Mouse (Mus musculus): Measurements from ENCODE around the gene Adamts3.

Adamts3 gene

DNA sequence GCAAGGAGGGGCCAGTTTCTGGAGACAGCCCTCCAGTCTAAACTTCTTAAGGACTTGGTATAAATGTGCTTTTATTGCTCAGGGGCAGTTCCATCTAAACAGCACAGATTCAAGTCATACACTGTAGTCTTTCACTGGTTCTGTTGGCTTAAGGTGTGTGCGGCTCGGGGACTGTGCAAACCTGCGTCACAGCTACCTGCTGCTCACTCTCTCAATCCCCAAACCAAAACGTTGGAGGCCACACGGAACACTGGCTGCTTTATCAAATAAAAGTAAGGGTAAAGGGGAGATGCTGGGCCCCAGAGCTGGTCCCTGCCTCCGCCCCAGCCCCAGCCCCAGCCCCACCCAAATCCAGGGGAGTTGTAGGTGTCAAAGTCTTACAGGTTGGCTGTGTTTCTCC, 66.5 kb downstream of the Adamts3 start:
- DNase-seq (ENCODE audit: low read depth, low spot score), result no peak

DNA sequence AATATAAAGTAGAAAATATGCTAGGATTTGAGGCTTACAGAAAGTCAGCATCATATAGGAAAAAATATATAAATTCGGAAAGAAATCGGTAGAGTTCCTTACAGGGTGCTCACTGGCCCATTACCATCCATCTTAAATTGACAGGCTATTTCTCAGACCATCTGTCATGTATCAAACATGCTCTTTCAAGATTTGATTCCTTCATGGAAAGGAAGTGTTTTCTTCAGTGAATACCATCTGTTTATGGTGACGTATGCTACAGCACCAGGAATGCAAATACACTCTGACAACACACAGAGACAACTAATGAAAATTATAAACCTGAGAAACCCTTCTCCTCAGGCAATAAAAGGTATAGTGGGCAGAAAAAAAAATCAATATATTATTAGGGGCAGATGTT, 68.6 kb downstream of the Adamts3 start:
- no peak for DNase-seq (ENCODE audit: low read depth, low spot score)

DNA sequence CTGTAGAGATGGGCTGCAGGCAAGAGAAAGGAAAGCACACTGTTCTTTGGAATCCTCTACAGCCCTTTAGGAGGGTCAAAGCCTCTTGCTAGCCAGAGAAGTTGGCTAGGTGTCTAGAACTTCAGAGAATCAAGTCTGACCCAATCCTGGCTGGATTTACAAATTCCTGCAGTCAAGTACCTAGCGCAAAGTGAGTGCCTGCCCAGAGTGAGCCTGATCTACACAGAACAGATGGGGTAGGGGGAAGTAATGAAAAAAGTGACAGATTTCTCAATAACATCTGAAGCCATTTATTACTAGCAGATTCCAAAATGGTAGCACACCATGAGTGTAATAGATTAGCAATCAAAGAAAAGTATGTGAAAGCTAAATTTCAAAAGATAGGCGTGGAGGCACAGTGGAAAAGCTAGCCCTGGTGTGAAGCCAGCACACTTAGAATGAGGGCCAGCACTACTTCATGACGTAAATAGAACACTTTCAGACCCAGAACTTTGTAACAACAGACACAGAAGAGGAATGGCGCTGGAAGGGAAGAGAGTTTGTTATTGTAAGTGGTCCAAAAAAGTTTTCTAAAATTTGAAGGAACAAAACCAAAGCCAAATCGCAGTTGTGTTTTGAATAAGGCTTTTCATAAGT, 82.8 kb downstream of the Adamts3 start:
- DNase-seq (ENCODE audit: low read depth, low spot score), result no peak

DNA sequence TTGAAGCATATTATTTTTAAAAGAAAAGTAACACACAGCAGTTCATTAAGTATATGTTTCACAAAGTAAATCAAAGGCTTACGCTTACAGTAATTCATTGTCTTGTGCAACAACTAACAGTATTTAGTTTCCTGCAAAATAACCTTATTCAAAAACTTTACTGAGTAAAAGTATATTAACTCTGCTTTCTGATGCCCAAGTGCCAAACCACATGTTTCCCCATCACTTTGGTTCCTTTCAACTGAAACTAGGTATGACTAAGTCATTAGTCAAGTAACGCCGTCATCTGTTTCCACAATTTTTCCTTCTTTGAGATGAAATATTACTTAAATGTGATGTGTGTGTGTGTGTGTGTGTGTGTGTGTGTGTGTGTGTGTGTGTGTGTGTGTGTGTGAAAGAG, 89.4 kb downstream of the Adamts3 start:
- no peak for DNase-seq (ENCODE audit: low read depth, low spot score)

DNA sequence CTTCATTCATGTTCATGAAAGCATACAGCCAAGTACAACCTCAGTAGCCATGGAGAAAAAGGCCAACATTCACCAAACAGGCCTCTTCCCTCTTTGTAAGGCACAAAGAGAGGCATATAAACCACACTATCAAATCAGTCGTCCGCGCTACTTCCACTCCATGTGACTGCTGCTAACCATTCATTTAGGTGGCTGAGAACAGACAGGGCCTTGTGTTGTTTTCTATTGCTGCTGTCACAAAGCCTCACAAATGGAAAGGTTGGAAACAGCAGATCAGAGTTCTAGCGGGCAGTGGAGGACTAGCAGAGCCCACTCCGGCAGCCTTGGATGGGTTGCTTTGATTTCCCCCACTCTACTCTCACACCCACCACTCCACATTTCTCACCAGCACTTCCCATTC, 98.5 kb downstream of the Adamts3 start:
- DNase-seq (ENCODE audit: low read depth, low spot score), result no peak

DNA sequence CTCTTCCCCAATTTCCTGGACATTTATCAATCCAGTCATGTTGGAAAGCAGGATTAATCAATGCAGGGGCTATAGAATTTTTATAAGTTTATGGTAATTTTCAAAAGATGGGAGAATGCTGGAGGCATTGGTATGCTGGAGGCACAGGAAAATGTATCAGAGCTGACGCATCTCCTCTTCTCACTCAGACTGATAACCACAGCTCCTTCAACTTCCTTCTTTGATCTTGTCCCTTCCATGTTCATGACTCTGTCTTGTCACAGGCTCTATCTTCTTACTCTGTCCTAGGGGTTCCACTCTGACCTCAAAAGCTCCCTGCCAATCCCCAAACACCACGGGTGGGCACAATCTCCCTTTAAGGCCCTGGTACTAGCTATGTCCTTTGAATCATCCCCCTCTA, 103.3 kb downstream of the Adamts3 start:
- DNase-seq (ENCODE audit: low read depth, low spot score), result no peak

DNA sequence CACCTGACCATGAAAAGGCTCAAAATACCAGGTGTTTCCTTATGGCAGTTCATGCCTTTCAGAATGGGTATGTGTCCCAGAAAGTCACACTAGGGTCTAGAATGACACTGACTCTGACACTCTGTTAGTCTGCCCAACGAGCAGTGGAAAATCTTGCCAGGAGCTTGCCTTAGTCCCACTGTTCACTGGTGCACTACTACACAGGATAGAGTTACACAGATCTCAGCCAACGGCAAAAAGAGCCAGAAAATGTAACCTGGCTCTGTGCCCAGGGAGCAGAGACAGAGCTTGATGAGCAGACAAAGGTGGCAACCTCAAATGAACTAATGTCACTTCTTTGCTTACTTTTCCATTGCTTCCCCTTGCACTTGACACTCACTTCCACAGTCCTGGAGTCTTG, 104.5 kb downstream of the Adamts3 start:
- no peak for DNase-seq (ENCODE audit: low read depth, low spot score)

DNA sequence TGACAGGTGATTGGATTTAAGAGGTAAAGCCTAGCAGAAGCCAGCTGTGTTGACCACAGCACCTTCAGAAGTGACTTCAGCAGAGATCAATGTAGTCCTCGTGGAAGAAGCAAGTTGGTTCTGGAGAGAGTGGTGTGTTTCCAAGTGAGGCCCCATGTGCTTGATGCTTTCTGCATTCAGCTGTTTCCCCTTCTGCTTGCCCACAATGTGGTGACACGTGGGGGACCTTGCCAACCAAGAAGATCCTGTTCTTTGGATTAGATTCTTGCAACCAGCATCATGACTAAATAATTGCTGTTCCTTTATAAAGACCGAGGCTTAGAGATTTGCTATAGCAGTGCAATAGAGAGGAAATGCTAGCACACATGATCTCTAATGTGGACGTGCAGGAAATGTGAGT, 105.7 kb downstream of the Adamts3 start:
- DNase-seq (ENCODE audit: low read depth, low spot score), result no peak

DNA sequence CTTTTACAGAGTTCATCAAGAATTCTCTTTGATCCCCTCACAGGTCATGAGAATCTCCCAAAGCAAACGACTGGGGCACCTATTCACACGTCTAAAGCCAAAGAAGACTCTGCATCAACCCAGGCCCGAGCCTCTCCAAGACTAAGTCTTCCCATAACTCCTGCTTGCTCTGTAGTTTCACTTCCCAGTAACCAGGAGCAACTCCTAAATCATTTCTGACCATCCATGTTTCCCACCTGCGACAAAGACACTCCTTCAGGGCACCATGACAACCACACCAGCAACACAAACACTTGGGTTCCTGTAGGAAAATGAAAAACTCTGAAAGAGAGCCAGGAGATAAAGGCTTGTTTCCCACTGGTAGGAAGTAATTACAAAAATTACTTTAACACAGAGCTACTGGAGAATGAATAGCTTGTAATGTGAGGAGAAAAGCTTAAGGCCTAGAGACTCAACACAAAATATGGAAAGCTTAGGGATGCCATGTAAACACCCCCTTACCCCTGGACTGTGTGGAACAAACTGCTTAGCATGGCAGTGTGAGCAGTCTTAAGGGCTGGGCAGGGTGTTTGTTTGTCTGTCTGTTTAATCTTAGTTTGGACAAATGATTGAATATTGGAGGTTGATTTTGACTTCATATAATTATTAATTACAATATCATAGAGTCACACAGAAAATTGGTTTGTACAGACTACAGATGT, 112.3 kb downstream of the Adamts3 start:
- no peak for DNase-seq (ENCODE audit: low read depth, low spot score)

DNA sequence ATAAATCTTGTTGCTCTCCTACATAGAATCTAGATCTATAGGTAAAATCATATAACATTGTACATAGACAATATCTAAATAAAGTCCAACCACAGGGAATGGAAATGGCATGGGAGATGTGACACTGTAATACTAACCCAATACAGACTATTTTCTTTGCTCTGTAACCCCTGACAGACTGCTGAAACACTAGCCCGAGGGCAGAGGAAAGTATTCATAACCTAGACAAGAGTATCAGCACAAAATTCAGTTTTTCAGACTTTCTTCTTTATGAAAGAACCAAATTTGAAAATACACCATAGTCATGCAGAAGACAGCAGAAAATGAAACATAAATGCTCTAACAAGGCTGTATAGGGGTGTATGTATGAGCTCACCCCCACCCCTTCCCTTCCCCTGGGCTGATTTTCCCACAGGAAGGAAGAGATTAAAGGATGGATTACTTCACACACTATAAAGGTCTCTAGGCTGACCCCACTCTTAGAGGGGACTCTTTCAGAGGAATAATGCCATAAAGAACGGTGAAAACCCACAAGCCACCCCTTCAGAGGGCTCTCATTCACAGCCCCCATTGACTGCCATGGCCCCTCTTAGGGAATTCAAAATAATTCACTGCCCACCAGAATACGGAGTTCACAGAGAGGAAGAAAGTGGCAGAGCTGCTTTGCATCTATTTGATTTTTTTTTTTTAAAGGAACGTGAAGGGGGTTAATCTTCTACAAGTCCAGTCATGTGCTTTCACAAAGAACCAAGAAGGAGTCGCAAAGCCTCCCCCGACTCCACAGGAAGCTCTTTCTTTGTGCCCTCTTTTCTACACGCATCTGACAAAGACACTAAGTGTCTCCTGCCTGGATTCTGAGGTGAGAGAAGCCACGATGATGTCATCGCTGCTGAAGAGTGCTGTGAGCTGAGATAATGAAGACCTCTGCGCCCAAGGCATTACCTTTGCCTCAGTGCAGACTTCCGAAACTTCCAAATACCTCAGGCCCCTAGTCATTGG, 119.6 kb downstream of the Adamts3 start:
- no peak for DNase-seq (ENCODE audit: low read depth, low spot score)

DNA sequence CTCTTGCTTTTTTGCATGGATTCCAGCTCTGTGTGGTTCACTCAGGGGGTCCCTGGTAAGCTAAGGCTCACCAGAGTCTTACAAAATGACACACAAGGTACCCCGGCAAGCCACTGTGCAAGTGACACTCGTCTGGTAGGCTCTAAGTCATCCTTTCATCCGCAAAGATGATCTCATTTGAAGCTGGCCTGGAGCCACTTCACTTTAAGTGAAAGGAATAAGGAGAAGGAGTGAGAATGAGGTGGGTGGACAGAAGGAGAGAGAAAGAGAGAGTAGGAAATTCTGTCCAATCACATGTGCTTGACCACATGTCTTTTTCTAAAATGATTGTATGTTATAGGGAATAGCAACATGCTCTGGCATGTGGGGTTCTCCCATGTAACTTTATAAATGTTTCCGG, 122.8 kb downstream of the Adamts3 start:
- no peak for DNase-seq (ENCODE audit: low read depth, low spot score)

DNA sequence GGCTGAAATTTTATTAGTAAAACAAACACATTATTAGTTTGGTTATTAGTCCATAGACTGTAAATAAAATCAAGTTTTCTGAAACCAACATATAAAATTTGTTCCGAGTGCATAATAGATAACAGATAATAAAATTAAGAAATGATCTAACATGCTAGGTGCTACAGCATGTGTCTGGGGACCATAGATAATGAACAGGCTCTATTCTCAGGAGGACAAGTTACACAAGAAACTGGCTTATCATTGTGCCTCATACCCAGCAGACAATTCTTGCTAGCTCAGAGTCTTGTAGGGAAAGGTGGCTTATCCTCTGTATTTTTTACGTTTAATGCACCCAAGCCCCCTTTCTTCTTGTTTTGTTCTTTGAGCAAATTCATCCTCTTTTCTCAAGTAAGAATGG, 131.3 kb downstream of the Adamts3 start:
- DNase-seq (ENCODE audit: low read depth, low spot score), result no peak

DNA sequence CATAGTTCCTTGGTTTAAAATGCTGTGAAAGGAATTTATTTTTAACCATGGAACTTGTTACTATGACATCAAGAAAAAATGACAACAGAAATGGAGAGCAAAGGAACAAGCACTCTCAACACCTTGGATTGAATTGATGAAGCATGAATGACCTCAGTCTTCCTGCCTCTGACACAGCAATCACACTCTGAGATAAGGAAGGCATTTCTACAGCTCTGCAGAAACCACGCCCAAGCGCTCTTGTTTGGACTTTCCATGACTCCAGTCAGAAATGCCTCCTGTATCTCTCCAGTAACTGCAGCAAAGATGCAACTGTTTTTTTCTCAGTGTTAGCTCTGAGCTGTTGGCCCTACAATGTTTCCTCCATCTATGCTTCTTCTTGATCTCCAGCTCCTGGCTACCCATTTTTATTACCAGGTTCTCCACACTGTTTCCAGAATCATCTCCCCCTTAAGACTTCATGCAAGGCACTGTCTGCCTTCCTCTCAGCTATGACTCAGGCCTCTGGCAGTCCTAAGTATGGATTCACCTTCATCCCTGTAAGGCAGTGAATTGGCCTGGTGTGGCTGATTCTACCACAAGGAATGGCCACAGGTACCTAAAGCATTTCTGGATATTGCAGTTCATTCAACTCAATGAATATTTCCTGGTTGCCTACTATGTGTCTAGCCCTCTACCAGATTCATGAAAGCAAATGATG, 134.8 kb downstream of the Adamts3 start:
- no peak for DNase-seq (ENCODE audit: low read depth, low spot score)

DNA sequence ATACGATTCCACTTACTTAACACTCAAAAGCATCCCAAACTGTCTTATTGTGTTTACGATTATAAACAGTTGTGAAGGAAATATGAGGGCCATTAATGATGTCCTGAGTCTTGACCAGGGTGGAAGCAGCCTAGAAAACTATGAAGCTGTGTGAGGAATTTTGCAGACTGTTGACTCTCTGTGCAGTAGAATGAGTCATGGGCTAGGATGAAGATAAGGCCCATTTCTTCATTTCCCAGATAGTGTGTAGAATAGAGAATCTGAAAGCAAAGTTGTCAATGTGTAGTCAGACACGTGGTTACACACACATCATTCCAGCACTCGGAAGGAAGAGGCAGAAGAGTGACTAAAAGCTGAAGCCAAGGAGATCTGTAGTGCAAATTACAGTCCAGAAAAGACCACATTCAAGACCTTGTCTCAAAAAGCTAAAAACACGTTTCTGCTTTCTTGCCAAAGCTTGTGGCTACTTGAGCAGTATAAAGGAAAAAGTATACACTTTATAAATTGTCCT, 135.9 kb downstream of the Adamts3 start:
- no peak for DNase-seq (ENCODE audit: low read depth, low spot score)

DNA sequence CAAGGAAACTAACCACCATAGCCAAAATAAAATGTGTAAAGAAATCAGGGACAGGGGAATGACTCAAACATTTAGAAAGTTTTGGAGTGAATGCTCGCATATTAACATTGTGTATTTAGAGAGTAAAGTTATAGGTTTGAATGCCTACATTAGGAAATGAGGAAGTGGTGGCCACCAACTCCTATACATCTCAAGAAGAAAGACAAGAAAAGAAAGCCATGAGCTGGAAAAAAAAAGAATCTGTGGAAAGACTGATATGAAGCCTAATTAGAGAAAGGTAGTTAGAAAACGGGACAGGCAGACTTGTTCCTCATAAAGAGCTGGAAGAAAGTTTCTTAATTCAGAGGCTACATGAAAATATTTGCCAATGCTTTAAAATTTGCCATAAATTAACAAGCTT, 138.0 kb downstream of the Adamts3 start:
- DNase-seq (ENCODE audit: low read depth, low spot score), result no peak

DNA sequence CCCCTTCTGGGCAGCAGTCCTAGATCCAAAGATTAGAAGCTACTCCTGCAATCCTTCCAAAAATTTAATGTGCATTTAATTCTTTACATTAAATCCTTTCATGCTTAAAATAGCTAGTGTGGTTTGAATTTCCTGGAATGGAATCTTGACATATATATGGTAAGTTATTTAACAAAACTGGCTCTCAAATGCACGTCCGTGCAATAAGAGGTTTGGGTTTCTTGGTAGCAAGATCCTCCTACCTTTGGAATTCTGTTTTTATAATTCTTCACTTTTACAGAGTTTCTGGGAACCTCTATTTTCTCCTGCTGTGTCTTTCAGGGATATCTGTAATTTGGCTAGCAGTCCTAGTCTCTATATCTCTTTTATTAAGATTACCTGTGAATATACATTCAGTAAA, 148.4 kb downstream of the Adamts3 start:
- DNase-seq (ENCODE audit: low read depth, low spot score), result no peak

DNA sequence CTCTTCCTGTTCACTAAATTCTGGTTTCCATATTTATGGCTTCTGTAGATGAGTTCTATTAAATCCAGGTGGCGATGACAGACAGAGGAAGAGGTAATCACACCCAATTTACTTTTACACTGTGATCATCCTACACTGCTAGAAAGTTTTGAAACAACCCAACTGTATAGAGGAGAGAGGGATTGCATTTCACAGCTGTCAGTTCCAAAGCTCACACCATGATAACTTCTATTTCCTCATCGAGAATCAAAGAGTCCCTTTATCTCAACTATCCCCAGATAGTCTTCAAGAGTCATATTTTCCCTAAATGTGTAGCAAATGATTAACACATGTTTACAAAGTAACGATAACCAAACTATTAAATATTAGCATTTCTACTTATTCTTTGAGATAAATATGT, 152.7 kb downstream of the Adamts3 start:
- no peak for DNase-seq (ENCODE audit: low read depth, low spot score)

DNA sequence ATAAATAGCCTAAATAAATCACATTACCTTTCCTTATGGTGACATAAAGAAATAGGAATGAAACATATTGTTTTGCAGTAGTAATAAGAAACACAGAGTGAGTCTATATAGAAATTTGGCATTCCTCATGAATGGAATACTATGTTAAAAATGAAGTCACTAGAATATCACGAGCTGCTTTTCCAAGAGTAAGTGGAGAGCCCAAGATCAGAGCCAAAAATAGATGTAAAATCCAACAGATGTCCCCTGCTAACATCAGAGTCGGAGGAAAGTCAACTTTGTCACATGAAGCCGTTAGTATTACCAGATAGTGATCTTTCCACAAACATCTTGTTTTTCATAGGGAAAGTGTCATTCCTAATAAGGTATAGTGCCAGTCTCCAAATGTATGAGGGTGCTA, 155.0 kb downstream of the Adamts3 start:
- DNase-seq (ENCODE audit: low read depth, low spot score), result no peak

DNA sequence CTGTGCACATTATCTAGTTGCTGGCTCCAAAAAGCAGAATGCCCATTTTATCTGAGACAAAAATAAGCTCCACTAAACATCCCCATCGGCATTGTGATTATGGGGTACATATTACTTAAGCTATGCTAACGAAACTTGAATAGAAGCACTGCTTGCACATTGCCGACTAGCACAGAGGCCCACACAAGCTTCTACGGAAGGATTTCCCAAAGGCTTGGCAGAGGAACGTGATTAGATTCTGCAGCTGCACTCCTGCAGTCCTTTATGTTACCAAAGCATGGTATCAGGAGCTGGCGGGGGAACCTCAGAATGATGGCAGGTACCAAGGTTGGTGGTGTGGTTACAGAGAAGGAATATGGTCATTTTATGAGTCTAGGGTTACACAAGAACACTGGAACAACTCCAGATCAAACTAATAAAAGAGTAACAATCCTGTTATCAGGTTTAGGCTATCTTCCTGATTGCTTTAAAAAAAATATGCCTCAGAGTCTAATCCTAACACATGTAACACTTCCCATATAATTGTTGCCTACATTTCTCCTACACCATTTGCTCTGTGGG, 155.6 kb downstream of the Adamts3 start:
- no peak for DNase-seq (ENCODE audit: low read depth, low spot score)

DNA sequence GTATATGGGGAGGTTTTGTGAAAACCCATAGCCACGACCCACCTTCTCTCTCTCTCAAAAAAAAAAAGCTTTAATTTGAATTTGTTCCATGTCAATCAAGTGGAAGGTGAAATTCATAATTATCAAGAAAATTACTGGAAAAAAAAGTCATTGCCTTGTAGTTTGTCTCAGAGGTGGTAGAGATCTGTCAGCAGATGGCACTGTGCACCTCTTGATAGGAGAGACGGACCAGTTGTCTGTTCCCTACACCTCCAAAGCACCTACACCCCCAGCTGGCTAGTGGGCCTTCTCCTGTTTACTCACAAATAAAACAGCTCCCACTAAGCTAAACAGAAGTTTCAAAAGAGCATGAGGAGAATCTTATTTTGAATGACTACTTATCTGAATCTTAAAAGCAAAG, 168.6 kb downstream of the Adamts3 start:
- DNase-seq (ENCODE audit: low read depth, low spot score), result no peak

DNA sequence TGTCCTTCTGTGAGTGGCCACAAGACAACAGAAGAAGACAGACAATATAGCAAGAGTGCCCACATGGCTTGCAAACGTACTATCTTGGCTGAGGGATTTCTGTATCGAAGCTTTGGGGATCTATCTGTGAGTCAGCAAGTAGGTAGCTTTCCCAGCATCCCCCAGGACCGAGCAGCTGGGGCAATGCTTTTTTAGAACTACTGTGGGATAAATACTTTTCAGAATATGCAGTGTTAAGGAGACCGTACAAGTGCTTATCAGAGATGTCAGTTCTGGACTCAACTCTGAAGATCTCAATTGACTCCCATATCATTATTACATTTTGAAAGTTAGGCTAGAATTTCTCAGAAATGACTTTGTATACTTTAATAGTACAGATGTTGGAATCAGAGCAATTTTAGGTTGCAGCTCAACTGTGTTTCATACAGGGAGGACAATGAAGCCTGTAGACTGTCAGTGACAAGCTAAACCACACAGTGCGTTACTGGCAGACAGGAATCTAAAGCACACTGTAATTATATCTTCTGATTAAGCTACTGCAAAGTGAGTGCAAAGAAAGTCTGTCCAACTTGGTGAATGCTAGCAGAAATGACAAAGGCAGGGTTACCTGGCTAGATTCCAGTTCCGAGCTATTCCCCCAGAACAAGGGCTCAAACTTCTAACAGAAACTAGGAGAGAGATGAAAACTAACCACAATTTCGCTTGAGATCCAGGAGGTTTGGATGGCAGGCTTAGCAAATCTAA, 171.8 kb downstream of the Adamts3 start:
- no peak for DNase-seq (ENCODE audit: low read depth, low spot score)

Data from WW6 (cell line).